In the genomic region with DNA sequence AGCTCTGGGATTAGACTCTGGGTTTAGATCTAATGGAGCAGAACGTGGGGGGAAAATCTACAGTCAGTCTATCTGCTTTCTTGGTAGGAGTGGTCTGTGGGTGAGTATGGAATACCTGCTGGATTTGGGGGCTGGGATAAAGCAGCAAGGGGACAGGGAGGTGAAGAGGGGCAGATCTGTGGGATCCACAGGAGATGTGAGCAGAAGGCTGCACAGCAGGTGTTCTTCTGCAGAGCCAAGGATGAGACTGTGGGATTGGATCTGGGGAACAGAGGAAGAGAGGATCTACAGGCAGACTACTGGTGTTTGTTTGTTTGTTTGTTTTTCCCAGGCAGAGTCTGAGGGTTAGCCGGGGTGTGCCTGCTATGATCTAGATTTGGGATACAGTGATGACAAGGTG, we compare ENCODE assay signal across 4 mouse cellular contexts.
"Had no signal": no experiment of that assay in that cellular context is flagged by ENCODE, and none has a peak within 500 bp of the region (broad histone marks: within the 10 kb centered on the region; RNA-seq: fewer than 3 reads in every experiment).

No protein-coding gene starts in this region.

- DNase-seq: kidney, postnatal 25 days; lung, adult 18-20 months; lung, postnatal 4 days; thymus, postnatal 4 days had no signal
